Mouse (Mus musculus) intestine, embryonic 16.5 days (tissue): ENCODE results near the gene Rnase10. TPM values are rescaled to one million over a fixed set of nuclear protein-coding genes. Genes with fewer than 3 reads are reported as not detected.

ENCODE experiments used
- ATAC-seq: fragments of 200-750 bp; cut with Nextera tagmentation; 2 replicates; pipeline ENCODE4 v1.8.0; 2017; ENCODE audit warnings: moderate TSS enrichment, moderate library complexity
- H3K27ac ChIP-seq: fragments of 300-500 bp; sonication (generic); 2 replicates; pipeline ENCODE4 v1.5.1; 2014; ENCODE audit warnings: mild to moderate bottlenecking, low read length
- H3K27me3 ChIP-seq: fragments of 300-500 bp; sonication (generic); replicated peaks from 2 replicates; pipeline ENCODE4 v1.6.1; 2014; ENCODE audit warnings: low read length, control low read depth, mixed read lengths; ENCODE audit not compliant: control insufficient read depth, insufficient read depth
- H3K36me3 ChIP-seq: fragments of 300-500 bp; sonication (generic); 2 replicates; pipeline ENCODE4 v1.6.1; 2014; ENCODE audit warnings: low read length, control low read depth; ENCODE audit not compliant: control insufficient read depth, insufficient read depth
- H3K4me1 ChIP-seq: fragments of 300-500 bp; sonication (generic); 2 replicates; pipeline ENCODE4 v1.6.1; 2014; ENCODE audit warnings: low read length, control low read depth, mixed read lengths; ENCODE audit not compliant: control insufficient read depth, insufficient read depth
- H3K4me2 ChIP-seq: fragments of 300-500 bp; sonication (generic); 2 replicates; pipeline ENCODE4 v1.6.1; 2014; ENCODE audit warnings: low read depth, low read length, control low read depth
- H3K4me3 ChIP-seq: fragments of 300-500 bp; sonication (generic); 2 replicates; pipeline ENCODE4 v1.5.1; 2014; ENCODE audit warnings: mild to moderate bottlenecking, low read length
- H3K9ac ChIP-seq: fragments of 300-500 bp; sonication (generic); 2 replicates; pipeline ENCODE4 v1.6.1; 2014; ENCODE audit warnings: low read depth, low read length
- H3K9me3 ChIP-seq: fragments of 300-500 bp; sonication (generic); 2 replicates; pipeline ENCODE4 v1.6.1; 2016; ENCODE audit warnings: low read length, control low read depth; ENCODE audit not compliant: control insufficient read depth
- WGBS: fragments of 180-500 bp; shearing (Covaris S2); extraction: QIAGEN DNeasy Blood & Tissue Kit; methylation state at CpG from one replicate; pipeline ENCODE4 v1.1.7; 2014; 5-methylcytosine and 5-hydroxymethylcytosine counted together
- polyA plus RNA-seq: library from polyadenylated mRNA; unstranded; fragments of >200 nt; fragmentation: Nextera tagmentation; extraction: Ambion mirVana; gene quantifications from 2 replicates; pipeline ENCODE4 v1.2.1, GENCODE M21; 2015

The Rnase10 gene
- polyA plus RNA-seq, 1 experiment from 2014 or later, result 0.20 TPM

DNA sequence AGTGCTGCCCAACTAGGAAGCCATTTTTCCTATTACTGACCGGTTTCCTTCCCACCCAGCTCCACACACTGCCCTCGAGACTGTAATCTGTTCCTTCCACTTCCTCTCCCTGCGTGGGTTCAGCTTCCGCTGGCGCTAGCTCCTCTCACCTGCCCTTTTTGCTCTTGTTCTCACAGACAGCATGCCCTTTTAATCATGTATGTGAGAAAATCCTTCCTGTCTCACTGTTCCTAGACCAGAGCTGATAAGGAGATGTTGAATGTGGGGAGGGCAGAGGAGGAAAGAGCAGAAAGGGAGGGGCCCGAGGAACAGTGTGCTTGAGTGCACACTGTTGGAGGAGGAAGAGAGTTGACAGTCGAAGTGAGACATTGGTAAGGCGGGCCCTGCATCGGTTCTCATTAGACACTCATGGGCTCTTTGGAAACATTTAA is 49.9 kb downstream of the Rnase10 start, which contains the start of gene Rnase12:
Rnase12 (minus strand) TSS at position 261 of the 431 bp plus-strand sequence.
- H3K9ac ChIP-seq, result no peak within 1 kb of the TSS
- no peak within 1 kb of the TSS for H3K27ac ChIP-seq
- peak; percentile 88 for ATAC-seq
- WGBS, result 45% methylated on average over 9 of the region's 9 CpGs
- no peaks in the 10 kb centered on the region for H3K36me3 ChIP-seq
- H3K4me1 ChIP-seq, result 0 out of 2 replicates have a peak, but pooled peaks cover 3% of the 10 kb centered on the region
- H3K4me2 ChIP-seq, result no peak within 1 kb of the TSS
- H3K27me3 ChIP-seq, result no peaks in the 10 kb centered on the region
- H3K4me3 ChIP-seq, result no peak within 1 kb of the TSS
- no peaks in the 10 kb centered on the region for H3K9me3 ChIP-seq

Other genes with a start within 250 kb of the Rnase10 start
- gene Ttc5, start 222.2 kb upstream of the Rnase10 start, polyA plus RNA-seq, result 52.6 and 60.4 TPM in 2 replicates
- gene Ccnb1ip1, start 200.0 kb upstream of the Rnase10 start, polyA plus RNA-seq, result not detected in 2 replicates
- gene Parp2, start 199.9 kb upstream of the Rnase10 start, polyA plus RNA-seq, result 56.4 and 60.6 TPM in 2 replicates
- gene Tep1, start 137.2 kb upstream of the Rnase10 start, polyA plus RNA-seq, result 12.6 and 16.0 TPM in 2 replicates
- gene Klhl33, start 110.2 kb upstream of the Rnase10 start, polyA plus RNA-seq, result 0.21 and 0.23 TPM in 2 replicates
- 131 and 133 TPM in 2 replicates for gene Osgep, start 82.9 kb upstream of the Rnase10 start, polyA plus RNA-seq
- gene Apex1, start 82.8 kb upstream of the Rnase10 start, polyA plus RNA-seq, result 208 and 232 TPM in 2 replicates
- 58.0 and 67.0 TPM in 2 replicates for gene Pip4p1, start 76.9 kb upstream of the Rnase10 start, polyA plus RNA-seq
- gene Pnp, start 76.7 kb upstream of the Rnase10 start, polyA plus RNA-seq, result 111 and 116 TPM in 2 replicates
- gene Gm49342, start 63.2 kb upstream of the Rnase10 start, polyA plus RNA-seq, result not detected in 2 replicates
- gene Pnp2, start 51.8 kb upstream of the Rnase10 start, polyA plus RNA-seq, result 3.7 and 5.3 TPM in 2 replicates
- not detected in 2 replicates for gene Rnase9, start 34.1 kb downstream of the Rnase10 start, polyA plus RNA-seq
- gene Rnase11, start 42.4 kb downstream of the Rnase10 start, polyA plus RNA-seq, result not detected in 2 replicates
- gene Rnase12, start 49.9 kb downstream of the Rnase10 start, polyA plus RNA-seq, result 0.37 and 0.54 TPM in 2 replicates
- gene Olfr750, start 66.7 kb downstream of the Rnase10 start, polyA plus RNA-seq, result not detected in 2 replicates
- gene Rnase4, start 83.3 kb downstream of the Rnase10 start, polyA plus RNA-seq, result 288 and 336 TPM in 2 replicates
- 76.1 and 85.7 TPM in 2 replicates for gene Ang, start 83.4 kb downstream of the Rnase10 start, polyA plus RNA-seq
- gene Eddm3b, start 106.7 kb downstream of the Rnase10 start, polyA plus RNA-seq, result not detected in 2 replicates
- 1.5 and 1.6 TPM in 2 replicates for gene Rnase6, start 116.2 kb downstream of the Rnase10 start, polyA plus RNA-seq
- 107 and 192 TPM in 2 replicates for gene Rnase1, start 139.0 kb downstream of the Rnase10 start, polyA plus RNA-seq
- not detected in 2 replicates for gene Rnase2b, start 154.5 kb downstream of the Rnase10 start, polyA plus RNA-seq
- not detected in 2 replicates for gene Ang2, start 191.4 kb downstream of the Rnase10 start, polyA plus RNA-seq
- gene Ear14, start 195.6 kb downstream of the Rnase10 start, polyA plus RNA-seq, result not detected in 2 replicates
- gene Rnase2a, start 248.4 kb downstream of the Rnase10 start, polyA plus RNA-seq, result not detected in 2 replicates